Mouse (Mus musculus): ENCODE results near the gene Dpysl5.
A peak's percentile ranks its signal among the peaks of the same experiment; 100 is the strongest.

The Dpysl5 gene

GRCm38 (mm10) chr5:30765596-30766370 lies 54.4 kb downstream of the Dpysl5 start:
- DNase-seq (ENCODE audit: low spot score) = no peak

DNA sequence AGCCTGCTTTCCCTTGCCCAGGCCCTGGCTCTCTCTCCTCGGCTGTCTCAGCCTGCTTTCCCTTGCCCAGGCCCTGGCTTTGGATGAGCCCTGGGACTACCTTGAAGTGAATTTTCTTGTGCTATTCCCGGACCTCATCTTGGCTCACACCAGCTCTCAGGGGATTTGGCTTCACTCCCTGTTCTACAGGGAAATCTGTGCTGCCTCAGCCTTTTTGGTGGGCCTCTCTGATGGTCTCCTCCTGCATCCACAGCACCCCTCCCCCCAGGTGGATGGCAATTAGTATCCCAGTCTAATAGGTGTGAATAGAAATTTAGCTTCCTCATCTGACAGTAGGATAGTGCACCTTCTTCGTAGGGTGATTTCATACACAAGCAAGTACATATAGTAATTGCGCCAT lies 56.7 kb downstream of the Dpysl5 start:
- DNase-seq (ENCODE audit: low spot score) = no peak

GRCm38 (mm10) chr5:30768598-30768997 lies 57.2 kb downstream of the Dpysl5 start:
- DNase-seq (ENCODE audit: low spot score) = peak; percentile 36

DNA sequence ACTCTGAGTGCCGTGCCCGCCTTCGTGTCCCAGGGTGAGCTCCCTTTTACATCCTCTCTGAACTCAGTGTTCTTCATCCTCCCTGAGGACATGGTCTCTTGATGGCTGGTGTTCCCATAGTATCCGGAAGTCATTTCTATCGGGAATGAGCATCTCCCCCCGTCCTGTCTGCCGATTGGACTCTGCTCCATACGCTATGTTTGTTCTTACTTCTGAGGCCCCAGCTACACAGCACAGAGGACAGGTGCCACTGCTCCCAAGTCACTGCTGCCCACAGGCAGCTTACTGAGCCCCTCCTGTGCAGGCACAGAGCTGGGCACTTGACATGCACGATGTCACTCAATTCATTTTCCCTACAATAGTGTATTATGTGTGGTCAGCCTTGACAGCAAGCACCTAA lies 57.7 kb downstream of the Dpysl5 start:
- no peak for DNase-seq (ENCODE audit: low spot score)

GRCm38 (mm10) chr5:30774601-30775371 lies 63.4 kb downstream of the Dpysl5 start:
- DNase-seq (ENCODE audit: low spot score) = peak; percentile 94

- no peak for DNase-seq (ENCODE audit: low spot score)
Measured at GRCm38 (mm10) chr5:30780699-30781098, 69.3 kb downstream of the Dpysl5 start.

DNA sequence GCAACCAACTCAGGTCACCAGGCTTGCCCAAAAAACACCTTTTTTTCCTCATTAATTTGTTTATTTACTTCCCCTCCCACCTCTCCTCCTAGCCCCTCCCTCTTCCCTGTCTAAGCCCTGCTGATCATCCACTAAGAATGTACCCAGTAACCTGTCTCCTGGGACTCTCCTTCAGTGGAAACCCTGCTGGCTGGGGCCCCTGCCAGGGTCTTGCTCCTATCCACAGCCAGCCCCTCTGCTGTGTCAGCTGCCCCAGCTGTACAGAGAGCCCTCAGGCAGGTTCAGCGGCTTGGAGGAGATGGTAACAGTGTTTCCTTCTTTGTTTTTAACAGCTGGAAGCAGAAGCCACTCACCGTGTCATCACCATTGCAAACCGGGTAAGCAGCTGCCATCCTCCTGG lies 69.8 kb downstream of the Dpysl5 start:
- no peak for DNase-seq (ENCODE audit: low spot score)

GRCm38 (mm10) chr5:30787381-30787780 lies 76.0 kb downstream of the Dpysl5 start:
- DNase-seq (ENCODE audit: low spot score) = no peak

DNA sequence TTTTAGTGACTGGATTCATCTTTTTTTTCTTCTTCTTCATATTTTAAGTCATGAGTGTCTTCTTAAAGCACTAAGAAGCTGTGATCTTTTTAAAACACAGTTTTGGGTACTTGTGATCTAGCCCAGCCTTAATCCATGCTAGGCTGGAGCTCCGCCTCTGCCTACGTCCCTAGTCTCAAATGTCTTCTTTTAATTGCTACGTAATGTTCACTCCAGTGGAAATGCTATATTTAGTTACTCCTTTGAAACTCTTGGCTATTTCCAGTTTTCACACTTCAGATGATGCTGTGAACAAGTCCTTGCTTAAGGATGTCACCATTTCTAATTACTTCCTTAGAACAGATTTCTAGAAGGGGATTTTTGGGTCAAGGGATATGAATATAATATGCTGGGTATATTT lies 78.7 kb downstream of the Dpysl5 start:
- no peak for DNase-seq (ENCODE audit: low spot score)

- peak; percentile 83 for DNase-seq (ENCODE audit: low spot score)
Measured at GRCm38 (mm10) chr5:30796125-30796524, 84.8 kb downstream of the Dpysl5 start.

GRCm38 (mm10) chr5:30797482-30797881 lies 86.1 kb downstream of the Dpysl5 start:
- peak; percentile 3 for DNase-seq (ENCODE audit: low spot score)

GRCm38 (mm10) chr5:30797982-30798381 lies 86.6 kb downstream of the Dpysl5 start:
- no peak for DNase-seq (ENCODE audit: low spot score)

- DNase-seq (ENCODE audit: low spot score) = no peak
Measured at GRCm38 (mm10) chr5:30798965-30799364, 87.6 kb downstream of the Dpysl5 start.

- DNase-seq (ENCODE audit: low spot score) = no peak
Measured at GRCm38 (mm10) chr5:30802724-30803467, 91.5 kb downstream of the Dpysl5 start.

GRCm38 (mm10) chr5:30806106-30806505 lies 94.7 kb downstream of the Dpysl5 start:
- DNase-seq (ENCODE audit: low spot score) = peak; percentile 96

DNA sequence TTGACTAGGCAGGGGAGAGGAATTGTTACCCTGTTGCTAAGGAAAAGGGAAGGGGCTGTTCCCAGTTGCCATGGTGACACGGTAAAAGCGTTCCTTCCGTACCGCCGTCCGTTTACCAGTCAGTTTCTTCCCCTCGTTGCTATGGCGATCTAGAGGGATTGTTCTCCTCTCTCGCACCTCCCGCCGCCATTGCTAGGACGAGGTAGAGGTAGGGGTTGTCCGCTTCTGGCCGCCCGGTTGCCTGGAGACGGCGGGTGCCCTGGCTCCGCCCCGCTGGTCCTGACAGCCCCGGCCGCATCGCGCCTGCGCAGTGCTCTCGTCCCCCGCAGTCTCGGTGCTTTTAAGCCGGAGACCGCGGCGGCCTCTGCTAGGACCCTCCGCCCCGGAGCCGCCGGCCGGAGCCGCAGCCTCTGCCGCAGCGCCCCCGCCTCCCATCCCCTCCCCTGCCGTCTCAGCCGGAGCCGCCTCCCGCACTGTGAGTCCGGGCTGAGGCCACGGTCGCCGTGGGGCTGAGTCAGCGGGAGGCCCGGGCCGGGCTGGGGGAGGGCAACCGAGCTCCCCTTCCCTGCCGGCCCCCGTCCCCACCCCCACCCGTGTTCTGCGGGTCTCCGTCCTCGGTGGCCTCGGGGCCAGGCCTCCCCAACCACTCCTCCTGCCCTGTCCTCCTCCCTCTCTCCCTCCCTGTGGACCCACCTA lies 103.2 kb downstream of the Dpysl5 start, which contains the start of gene Mapre3:
Gene Mapre3 (plus strand): TSS at position 218 of the 696 bp plus-strand sequence.
- DNase-seq (ENCODE audit: low spot score) = peak; percentile 96

GRCm38 (mm10) chr5:30815120-30815465 lies 103.7 kb downstream of the Dpysl5 start:
- peak; percentile 32 for DNase-seq (ENCODE audit: low spot score)

GRCm38 (mm10) chr5:30816261-30816791 lies 105.0 kb downstream of the Dpysl5 start:
- DNase-seq (ENCODE audit: low spot score) = no peak

GRCm38 (mm10) chr5:30818758-30819309 lies 107.5 kb downstream of the Dpysl5 start:
- no peak for DNase-seq (ENCODE audit: low spot score)

GRCm38 (mm10) chr5:30822689-30823088 lies 111.3 kb downstream of the Dpysl5 start:
- no peak for DNase-seq (ENCODE audit: low spot score)

- DNase-seq (ENCODE audit: low spot score) = no peak
Measured at GRCm38 (mm10) chr5:30823091-30823490, 111.7 kb downstream of the Dpysl5 start.

Data from embryo, embryonic 10.5 days (tissue).